Mouse (Mus musculus) stomach, embryonic 16.5 days (tissue): ENCODE results near the gene Mad2l2. TPM values are rescaled to one million over a fixed set of nuclear protein-coding genes. Genes with fewer than 3 reads are reported as not detected.
A peak's percentile ranks its signal among the peaks of the same experiment; 100 is the strongest.

ENCODE experiments used
- ATAC-seq: fragments of 200-750 bp; cut with Nextera tagmentation; 2 replicates; pipeline ENCODE4 v1.8.0; 2017; ENCODE audit warnings: moderate number of reproducible peaks, moderate TSS enrichment; ENCODE audit not compliant: insufficient read depth, low FRiP score
- H3K27ac ChIP-seq: fragments of 300-500 bp; sonication (generic); 2 replicates; pipeline ENCODE4 v1.5.1; 2014; ENCODE audit warnings: low read length
- H3K27me3 ChIP-seq: fragments of 300-500 bp; sonication (generic); 2 replicates; pipeline ENCODE4 v1.6.1; 2014; ENCODE audit warnings: low read length, control low read depth, mixed read lengths; ENCODE audit not compliant: control insufficient read depth, insufficient read depth
- H3K36me3 ChIP-seq: fragments of 300-500 bp; sonication (generic); 2 replicates; pipeline ENCODE4 v1.6.1; 2014; ENCODE audit warnings: low read length; ENCODE audit not compliant: control insufficient read depth, insufficient read depth
- H3K4me1 ChIP-seq: fragments of 300-500 bp; sonication (generic); 2 replicates; pipeline ENCODE4 v1.6.1; 2014; ENCODE audit warnings: low read length, control low read depth, mixed read lengths; ENCODE audit not compliant: control insufficient read depth, insufficient read depth
- H3K4me2 ChIP-seq: fragments of 300-500 bp; sonication (generic); 2 replicates; pipeline ENCODE4 v1.6.1; 2014; ENCODE audit warnings: low read depth, low read length, mixed read lengths
- H3K4me3 ChIP-seq: fragments of 300-500 bp; sonication (generic); replicated peaks from 2 replicates; pipeline ENCODE4 v1.5.1; 2014; ENCODE audit warnings: mild to moderate bottlenecking, low read length
- H3K9ac ChIP-seq: fragments of 300-500 bp; sonication (generic); 2 replicates; pipeline ENCODE4 v1.6.1; 2014; ENCODE audit warnings: low read length
- H3K9me3 ChIP-seq: fragments of 300-500 bp; sonication (generic); replicated peaks from 2 replicates; pipeline ENCODE4 v1.6.1; 2016; ENCODE audit warnings: low read length, control low read depth; ENCODE audit not compliant: control insufficient read depth
- WGBS: fragments of 180-500 bp; shearing (Covaris S2); extraction: QIAGEN DNeasy Blood & Tissue Kit; methylation state at CpG from one replicate; pipeline ENCODE4 v1.1.7; 2014; 5-methylcytosine and 5-hydroxymethylcytosine counted together
- polyA plus RNA-seq: library from polyadenylated mRNA; unstranded; fragments of >200 nt; fragmentation: Nextera tagmentation; extraction: Ambion mirVana; gene quantifications from 2 replicates; pipeline ENCODE4 v1.2.1, GENCODE M21; 2015

Mad2l2 gene
- polyA plus RNA-seq, 1 experiment from 2014 or later = 35.1 TPM

DNA sequence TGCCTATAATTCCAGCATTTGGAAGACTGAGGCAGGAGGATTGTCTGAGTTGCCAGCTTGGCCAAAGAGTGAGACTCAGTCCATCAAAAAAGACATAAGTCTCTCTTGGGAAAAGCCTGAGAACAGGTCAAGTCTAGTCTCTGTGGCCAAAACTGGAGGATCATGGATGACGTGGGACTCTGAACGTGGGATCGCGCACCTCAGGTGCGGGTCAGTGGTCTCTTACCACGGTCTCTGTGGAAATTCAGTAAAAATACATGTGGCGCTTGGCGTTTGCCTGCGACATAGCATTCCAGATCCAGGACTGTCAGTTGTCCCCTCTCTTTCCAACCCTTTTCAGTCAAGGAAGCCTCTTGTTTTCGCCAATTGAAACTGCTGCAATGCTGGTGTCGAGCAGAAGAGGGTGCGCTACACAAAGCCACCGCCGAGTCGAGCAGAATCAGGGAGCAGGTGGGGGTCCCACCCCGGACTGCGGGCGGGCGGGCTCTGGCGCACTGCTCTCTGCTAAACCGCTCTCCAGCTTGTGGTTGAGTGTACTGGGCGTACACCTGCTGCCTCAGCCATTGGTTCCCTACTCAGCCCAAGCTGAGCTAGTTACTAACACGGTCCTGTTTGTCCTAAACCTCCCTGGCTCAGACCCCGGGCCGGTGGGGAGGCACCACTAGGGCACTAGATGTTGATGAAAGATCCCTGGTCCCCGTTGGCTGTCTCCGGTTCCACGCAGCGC lies 28.2 kb upstream of the Mad2l2 start:
- 18% methylated on average over 29 of the region's 29 CpGs for WGBS

DNA sequence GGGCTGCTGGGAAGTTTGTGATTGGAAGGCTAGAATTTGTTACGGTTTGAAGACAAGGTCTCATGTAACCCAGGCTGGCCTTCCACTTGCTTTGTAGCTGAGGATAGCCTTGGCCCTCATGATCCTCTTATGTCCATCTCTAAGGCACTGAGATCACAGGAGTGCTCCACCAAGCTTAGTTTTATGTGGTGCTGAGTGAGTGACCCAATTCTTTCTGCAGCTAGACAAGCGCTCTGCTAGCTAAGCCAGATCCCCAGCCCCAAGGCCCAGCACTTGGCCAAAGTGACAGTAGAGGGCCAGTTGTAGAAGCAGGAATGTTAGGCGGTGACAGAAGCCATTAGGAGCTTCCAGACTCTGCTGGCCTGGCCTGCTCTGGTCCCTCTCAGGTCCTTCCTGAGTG lies 26.0 kb upstream of the Mad2l2 start:
- no peak overlapping the region for H3K9ac ChIP-seq
- no peak for ATAC-seq
- no peak overlapping the region for H3K4me3 ChIP-seq
- H3K27ac ChIP-seq = no peak overlapping the region
- H3K9me3 ChIP-seq = no peaks in the 10 kb centered on the region
- peaks cover 4% of the 10 kb centered on the region; the same call in 1 of the 2 replicates for H3K4me1 ChIP-seq
- H3K27me3 ChIP-seq = peaks cover 2% of the 10 kb centered on the region; the same call in 1 of the 2 replicates
- H3K36me3 ChIP-seq = no peaks in the 10 kb centered on the region
- no peak overlapping the region for H3K4me2 ChIP-seq
- 89% methylated on average over 3 of the region's 3 CpGs for WGBS

More for the DNA sequence above, 28.2 kb upstream of the Mad2l2 start:
- H3K4me1 ChIP-seq = no peaks in the 10 kb centered on the region; the same call in 1 of the 2 replicates
- no peaks in the 10 kb centered on the region for H3K9me3 ChIP-seq
- peak; percentile 43; the same call in 1 of the 2 replicates for ATAC-seq
- H3K4me2 ChIP-seq = peak overlapping the region; percentile 48
- H3K9ac ChIP-seq = peak overlapping the region; percentile 13; the same call in 1 of the 2 replicates
- H3K27me3 ChIP-seq = no peaks in the 10 kb centered on the region
- no peaks in the 10 kb centered on the region for H3K36me3 ChIP-seq
- no peak overlapping the region for H3K27ac ChIP-seq
- peak overlapping the region; percentile 22 for H3K4me3 ChIP-seq

DNA sequence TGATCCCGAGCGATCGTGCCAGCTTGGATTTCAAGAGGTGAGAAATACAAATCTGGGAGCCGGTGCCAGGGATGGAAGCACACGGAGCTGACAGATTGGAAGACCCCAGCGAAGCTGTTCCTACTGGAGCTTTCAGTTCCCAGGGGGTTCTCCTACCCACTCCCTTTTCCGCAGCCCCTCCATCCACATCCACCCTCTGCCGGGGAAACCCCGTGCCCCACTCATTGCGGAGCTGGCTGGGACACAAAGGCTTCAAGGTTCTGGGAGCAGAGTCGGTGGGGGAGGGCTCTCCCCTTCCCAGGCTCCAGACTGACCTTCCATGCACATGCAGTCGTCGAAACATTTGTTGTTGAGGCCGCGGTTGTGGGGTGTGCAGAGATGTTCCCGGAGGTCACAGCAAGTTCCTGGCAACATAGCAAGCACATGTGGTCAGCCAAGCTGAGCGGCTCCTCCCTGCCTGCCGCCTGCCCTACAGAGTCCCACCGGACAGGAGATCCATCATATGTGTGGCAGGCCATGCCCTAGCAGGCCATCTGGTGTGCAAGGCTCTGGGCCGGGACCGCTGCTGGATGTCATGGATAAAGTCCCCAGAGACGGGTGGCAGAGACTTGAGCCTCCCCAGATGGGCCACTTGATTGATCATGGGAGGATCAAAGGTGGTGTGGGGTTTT lies 22.4 kb upstream of the Mad2l2 start:
- ATAC-seq = peak; percentile 26; the same call in 1 of the 2 replicates
- H3K27ac ChIP-seq = no peak overlapping the region
- no peak overlapping the region for H3K4me3 ChIP-seq
- no peak overlapping the region for H3K4me2 ChIP-seq
- H3K9ac ChIP-seq = no peak overlapping the region; the same call in 1 of the 2 replicates
- no peaks in the 10 kb centered on the region for H3K36me3 ChIP-seq
- WGBS = 23% methylated on average over 22 of the region's 22 CpGs
- no peaks in the 10 kb centered on the region for H3K9me3 ChIP-seq
- H3K4me1 ChIP-seq = 0 out of 2 replicates have a peak, but pooled peaks cover 4% of the 10 kb centered on the region
- peaks cover 2% of the 10 kb centered on the region; the same call in 1 of the 2 replicates for H3K27me3 ChIP-seq

DNA sequence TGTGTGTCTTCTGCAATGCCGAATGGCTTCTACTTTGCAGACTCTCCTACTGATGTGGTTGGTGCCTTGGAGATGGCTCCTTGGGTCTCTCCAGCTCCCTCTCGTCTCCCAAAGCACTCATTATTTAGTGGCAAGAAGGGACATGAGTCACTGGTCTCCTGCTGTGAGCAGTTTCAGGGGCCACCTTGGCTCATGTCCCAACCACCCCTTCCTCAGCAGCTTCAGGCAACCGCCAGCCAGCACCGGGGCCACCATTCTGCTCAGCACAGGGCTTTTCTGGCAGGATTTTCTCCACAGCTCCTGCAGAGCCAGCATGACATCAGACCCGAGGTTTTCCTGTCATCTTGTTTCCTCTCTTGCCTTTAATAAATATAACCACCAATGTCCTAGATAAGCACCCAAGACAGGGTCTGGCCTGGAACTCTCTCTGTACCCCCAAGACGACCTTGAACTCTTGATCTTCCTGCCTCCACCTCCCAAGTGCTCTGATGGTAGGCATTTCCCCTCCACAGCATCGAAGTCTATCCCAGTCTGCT lies 21.6 kb upstream of the Mad2l2 start:
- Histone ChIP-seq H3K4me2 (no peak overlapping the region), H3K27me3 (peaks cover 2% of the 10 kb centered on the region; the same call in 1 of the 2 replicates), H3K4me3 (no peak overlapping the region), H3K27ac (no peak overlapping the region), H3K9ac (no peak overlapping the region), H3K9me3 (no peaks in the 10 kb centered on the region), H3K36me3 (no peaks in the 10 kb centered on the region), H3K4me1 (0 out of 2 replicates have a peak, but pooled peaks cover 4% of the 10 kb centered on the region)
- WGBS = 57% methylated on average over 7 of the region's 7 CpGs
- no peak for ATAC-seq

DNA sequence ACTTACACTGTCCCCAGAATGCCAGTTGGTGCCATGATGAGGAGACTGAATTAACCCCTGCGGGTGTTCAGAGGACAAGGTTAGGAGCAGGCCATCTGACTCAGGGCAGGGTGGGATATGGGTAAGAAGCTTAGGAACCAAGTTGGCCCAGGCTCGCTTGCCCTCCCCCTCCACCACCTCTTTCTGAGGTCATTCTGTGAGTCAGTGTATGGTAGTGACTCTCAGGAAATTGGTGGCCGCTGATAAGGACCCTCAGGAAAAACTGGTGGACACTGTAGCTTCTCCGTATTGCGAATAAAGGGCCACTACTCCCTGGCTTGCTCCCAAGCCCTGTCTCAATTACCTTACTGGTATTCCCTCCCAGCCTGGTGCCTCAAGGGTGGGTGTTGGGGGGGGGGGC lies 21.0 kb upstream of the Mad2l2 start:
- H3K4me2 ChIP-seq = no peak overlapping the region
- H3K4me3 ChIP-seq = no peak overlapping the region
- 78% methylated on average over 5 of the region's 5 CpGs for WGBS
- H3K4me1 ChIP-seq = 0 out of 2 replicates have a peak, but pooled peaks cover 4% of the 10 kb centered on the region
- H3K9ac ChIP-seq = no peak overlapping the region
- no peaks in the 10 kb centered on the region for H3K36me3 ChIP-seq
- H3K9me3 ChIP-seq = no peaks in the 10 kb centered on the region
- ATAC-seq = no peak
- peaks cover 2% of the 10 kb centered on the region; the same call in 1 of the 2 replicates for H3K27me3 ChIP-seq
- no peak overlapping the region for H3K27ac ChIP-seq

DNA sequence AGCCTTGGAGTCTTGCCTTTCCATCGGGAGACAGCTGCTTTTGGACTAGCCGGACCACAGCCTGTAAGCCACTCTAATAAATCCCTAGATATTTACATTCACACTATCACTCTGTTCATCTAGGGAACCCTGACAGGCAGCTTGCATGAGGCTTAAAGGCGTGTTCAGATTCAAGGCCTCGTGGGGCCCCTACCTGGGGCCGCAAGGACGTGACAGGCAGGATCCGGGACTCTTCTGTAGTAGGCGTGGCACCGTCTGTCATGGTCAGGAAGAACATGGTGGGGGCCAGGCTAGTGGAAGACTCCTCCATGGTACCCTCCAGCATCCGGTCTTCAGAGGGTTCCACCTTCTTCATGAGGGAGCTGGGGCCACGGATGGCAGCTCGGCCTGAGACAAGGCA lies 17.7 kb upstream of the Mad2l2 start:
- ATAC-seq = no peak
- WGBS = 68% methylated on average over 12 of the region's 12 CpGs
- H3K4me2 ChIP-seq = no peak overlapping the region

DNA sequence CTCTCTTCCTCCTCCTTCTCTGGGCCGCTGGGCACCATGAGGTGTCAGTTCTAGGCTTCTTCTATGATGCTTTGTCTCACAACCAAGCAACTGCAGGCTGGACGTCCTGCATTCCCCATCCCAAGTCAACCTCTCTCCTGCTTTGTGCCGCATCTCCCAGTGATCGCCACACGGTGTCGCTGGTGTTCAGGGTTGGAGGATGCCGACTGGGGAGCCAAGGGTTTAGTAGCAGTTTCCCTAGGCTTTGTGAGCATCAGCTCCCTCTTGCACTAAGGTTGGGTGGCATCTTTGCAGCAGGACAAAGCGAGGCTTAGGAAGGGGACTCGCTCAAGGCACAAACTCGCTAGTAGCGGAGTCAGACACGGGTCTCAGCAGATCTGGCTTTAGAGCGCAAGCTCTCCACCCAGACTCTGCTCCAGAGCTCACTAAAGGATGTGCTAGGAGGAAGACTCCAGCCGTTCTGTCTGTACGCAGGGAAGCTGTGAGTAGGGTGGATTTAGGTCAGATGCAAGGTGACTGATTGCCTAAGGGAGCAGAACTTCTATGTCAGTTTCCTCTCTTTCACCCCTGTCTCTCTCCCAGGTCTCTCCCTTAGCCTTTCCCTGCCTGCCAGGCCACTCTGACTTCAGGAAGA lies 15.3 kb upstream of the Mad2l2 start:
- Histone ChIP-seq H3K27me3 (no peaks in the 10 kb centered on the region), H3K9me3 (no peaks in the 10 kb centered on the region), H3K4me2 (0 out of 2 replicates have a peak overlapping the region, but pooled peaks have one; percentile 26), H3K4me3 (no peak overlapping the region), H3K27ac (no peak overlapping the region), H3K9ac (no peak overlapping the region), H3K36me3 (no peaks in the 10 kb centered on the region), H3K4me1 (no peaks in the 10 kb centered on the region)
- ATAC-seq = peak; percentile 65; the same call in 1 of the 2 replicates
- WGBS = 4% methylated on average over 15 of the region's 15 CpGs

More for the DNA sequence above, 17.7 kb upstream of the Mad2l2 start:
- no peak overlapping the region for H3K4me3 ChIP-seq
- H3K9ac ChIP-seq = no peak overlapping the region
- no peaks in the 10 kb centered on the region for H3K9me3 ChIP-seq
- peaks cover 2% of the 10 kb centered on the region; the same call in 1 of the 2 replicates for H3K27me3 ChIP-seq
- no peaks in the 10 kb centered on the region for H3K36me3 ChIP-seq
- H3K4me1 ChIP-seq = 0 out of 2 replicates have a peak, but pooled peaks cover 4% of the 10 kb centered on the region
- no peak overlapping the region for H3K27ac ChIP-seq

DNA sequence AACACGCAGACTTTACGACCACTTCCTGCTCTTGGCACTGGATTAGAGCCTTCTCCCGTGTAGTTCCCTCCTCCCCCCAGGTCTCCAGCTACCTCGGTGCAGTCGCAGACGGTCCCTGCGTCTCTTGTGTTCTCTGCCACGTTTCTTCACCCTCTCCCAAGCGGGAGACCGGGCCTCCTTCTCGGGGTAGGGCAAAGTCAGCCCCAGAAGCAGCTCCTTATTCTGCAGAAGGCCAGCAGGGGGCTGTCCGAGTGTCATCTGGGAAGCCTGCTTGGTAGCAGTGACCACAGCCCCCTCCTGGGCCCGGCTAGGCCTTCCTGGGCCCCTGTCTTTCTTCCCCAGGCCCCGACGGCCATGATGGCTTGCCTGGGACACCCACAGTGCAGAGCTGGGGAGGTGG lies 14.7 kb upstream of the Mad2l2 start:
- H3K4me1 ChIP-seq = no peaks in the 10 kb centered on the region
- H3K27me3 ChIP-seq = no peaks in the 10 kb centered on the region
- no peak for ATAC-seq
- H3K36me3 ChIP-seq = no peaks in the 10 kb centered on the region
- H3K27ac ChIP-seq = no peak overlapping the region
- no peaks in the 10 kb centered on the region for H3K9me3 ChIP-seq
- peak overlapping the region; percentile 26; the same call in 1 of the 2 replicates for H3K4me2 ChIP-seq
- WGBS = 3% methylated on average over 15 of the region's 15 CpGs
- H3K9ac ChIP-seq = peak overlapping the region; percentile 57
- no peak overlapping the region for H3K4me3 ChIP-seq
